Mouse (Mus musculus) left cerebral cortex, adult 11 months (tissue): ENCODE measurements at regions not wholly inside any gene's neighbourhood (a gene's known extent, or its start where the extent isn't known, plus 50 kb on each side); places are given as distances from the start of the nearest gene placed in this dataset.
A peak's percentile ranks its signal among the peaks of the same experiment; 100 is the strongest.
"Not testable (repeated sequence)": the region's sequence is repeated elsewhere in the genome, so short reads cannot be mapped to it uniquely, and the experiment has no call there.

ENCODE experiments used
- DNase-seq: peaks from one replicate; pipeline ENCODE4 v3.0.0; 2022; ENCODE audit warnings: low spot score

DNA sequence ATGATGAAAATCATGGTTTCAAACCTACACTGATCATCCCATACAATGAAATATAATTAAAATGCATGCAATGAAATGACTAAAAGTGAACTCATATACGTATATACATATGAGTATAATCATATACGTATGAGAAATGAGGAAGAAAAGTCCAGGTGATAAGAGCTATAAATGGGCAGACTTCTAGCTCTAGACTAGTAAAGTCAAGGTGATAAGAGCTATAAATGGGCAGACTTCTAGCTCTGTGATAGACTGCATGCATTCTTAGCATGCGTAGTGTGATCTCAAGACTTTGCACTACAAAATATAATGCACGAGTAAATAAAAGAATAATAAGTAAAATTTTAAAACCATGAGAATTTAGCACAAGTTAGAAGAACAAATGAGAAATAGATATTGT is 606.2 kb upstream of the Gpc5 start:
- no peak for DNase-seq

DNA sequence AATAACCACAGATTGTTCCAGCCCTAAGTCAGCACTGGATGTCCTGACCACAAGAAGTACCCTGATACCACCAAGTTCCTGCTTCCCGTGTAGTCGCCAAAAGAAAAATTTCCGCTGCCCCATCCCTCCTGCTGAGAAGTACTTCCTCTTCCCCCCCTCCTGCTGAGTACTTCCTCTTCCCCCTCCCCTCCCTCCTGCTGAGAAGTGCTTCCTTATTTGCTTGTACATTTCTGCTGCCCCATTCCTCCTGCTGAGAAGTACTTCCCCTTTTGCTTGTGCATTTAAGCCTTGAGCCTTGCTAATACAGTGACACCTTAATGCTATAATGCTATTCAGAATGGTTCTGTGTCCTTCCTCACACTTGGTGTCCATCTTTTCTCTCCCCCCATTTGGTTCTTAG is 598.6 kb upstream of the Gpc5 start:
- DNase-seq = not testable (repeated sequence)

DNA sequence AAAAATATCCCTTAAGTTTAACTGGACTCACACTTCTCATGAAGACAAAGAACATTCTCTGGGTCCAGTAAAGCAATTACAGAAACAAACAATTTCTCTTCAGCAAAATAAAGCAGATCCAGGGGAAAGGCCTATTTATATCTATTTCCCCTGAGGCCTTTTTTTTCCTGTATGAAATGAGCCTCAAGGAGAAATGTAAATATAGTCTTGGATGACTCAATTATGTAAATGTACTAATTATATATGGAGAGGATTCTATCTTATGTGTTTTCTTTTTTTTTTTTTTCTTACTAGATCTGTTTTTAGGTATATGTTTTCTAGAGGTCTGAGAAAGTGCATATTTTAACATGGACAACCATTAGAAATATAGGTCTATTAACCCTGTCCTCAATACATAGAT is 587.0 kb upstream of the Gpc5 start:
- no peak for DNase-seq

DNA sequence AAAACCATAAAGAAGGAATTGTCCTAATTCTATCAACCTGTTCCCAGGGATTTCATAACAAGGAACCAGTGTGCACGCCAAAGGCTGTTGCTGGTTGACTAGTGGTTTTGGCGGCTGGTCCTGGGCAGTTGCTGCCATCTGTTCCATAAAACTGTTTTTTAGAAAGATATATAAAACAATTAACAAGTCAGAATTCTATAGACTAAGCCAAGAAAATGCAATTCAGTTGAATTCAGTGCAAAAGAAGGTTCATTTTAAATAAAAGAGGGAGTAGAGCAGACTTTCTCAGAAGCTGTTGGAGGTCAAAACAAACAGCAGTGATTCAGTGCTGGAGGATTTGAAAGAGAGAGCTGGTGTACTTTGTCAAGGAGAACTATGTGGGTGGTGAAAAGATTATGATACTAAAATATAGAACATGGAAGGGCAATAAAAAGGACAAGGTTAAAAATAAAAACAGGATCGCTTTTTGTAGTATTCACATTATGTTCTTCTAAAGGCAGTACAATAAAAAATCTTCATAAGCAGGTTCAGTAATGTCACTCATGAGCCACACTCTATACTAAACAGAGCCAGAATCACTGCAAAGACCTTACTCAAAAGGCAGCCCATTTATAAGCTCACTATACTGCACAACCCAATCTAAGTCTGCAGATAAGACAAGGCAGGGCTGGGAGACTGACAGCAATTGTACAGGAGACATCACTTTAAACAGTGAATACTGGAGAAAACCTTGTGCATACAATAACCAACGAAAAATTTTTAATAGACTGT is 543.9 kb upstream of the Gpc5 start:
- DNase-seq = peak; percentile 48

DNA sequence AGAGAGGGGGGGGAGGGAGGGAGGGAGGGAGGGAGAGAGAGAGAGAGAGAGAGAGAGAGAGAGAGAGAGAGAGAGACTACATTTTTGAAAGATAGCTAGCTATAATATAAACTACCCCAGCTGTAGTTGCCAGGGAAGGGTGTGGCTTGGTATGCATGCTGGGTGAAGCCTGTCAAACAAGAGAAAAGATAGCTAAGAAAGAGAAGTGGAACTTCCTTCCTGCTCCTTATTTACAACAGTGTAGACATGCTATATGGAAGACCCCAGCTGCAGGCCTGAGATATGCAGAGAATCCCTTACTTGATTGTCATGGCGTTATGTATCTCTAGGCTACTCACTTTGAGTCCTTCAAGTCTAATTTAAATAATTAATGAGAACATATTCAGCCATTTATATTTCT is 542.9 kb upstream of the Gpc5 start:
- DNase-seq = no peak

DNA sequence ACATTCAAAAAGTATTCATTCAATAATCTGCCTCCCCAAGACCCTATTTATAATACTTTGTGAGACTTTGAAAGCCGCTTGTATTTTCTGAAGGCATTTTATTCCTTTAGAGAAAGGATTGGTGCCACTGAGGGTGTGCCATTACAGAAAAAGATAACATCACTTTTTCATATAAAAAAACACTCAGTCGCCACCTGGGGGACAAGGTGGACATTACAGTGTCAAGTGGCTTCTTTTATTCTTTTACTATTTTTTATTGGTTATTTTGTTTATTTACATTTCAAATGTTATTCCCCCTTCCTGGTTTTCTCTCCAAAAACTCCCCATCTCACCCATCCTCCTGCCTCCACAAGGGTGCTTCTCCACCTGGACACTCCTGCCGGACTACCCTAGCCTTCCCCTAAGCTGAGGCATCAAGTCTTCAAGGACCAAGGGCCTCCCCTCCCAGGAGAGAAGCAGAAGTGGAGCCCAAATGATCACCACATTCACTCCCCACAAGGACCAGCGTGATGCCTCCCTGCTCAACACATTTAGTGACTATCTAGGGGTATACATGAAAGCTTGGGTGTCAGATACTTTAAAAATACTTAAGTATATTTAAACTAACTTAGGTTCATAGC is 525.5 kb upstream of the Gpc5 start:
- no peak for DNase-seq

DNA sequence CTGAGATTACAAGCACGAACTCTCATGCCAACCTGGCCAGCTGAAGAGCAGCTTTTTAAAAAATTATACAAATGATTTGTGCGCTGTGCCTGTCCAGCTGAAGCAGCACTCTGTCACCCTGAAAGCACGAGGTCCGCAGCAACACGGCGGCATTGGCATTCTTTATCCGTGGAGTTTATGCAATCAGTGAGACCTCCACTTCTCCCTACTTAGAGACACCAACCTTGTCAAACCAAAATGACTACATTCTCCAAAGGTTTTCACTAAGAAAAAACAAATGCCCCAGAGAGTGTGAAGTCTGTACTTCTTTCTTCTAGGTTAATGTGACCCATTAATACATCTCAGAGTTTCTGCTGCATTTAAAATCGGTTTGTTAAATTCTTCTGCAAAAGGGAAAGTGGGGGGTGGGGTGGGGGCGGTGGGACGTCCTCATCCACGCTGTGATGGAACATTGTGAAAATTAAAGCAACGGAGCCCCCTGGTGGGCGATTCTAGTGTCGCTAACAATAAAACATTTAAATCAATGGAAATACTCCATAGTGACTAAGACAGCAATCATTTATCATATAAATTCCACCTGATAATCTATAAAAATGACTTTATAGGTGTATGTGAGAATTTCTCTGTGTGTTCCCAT is 524.2 kb upstream of the Gpc5 start:
- DNase-seq = peak; percentile 37

DNA sequence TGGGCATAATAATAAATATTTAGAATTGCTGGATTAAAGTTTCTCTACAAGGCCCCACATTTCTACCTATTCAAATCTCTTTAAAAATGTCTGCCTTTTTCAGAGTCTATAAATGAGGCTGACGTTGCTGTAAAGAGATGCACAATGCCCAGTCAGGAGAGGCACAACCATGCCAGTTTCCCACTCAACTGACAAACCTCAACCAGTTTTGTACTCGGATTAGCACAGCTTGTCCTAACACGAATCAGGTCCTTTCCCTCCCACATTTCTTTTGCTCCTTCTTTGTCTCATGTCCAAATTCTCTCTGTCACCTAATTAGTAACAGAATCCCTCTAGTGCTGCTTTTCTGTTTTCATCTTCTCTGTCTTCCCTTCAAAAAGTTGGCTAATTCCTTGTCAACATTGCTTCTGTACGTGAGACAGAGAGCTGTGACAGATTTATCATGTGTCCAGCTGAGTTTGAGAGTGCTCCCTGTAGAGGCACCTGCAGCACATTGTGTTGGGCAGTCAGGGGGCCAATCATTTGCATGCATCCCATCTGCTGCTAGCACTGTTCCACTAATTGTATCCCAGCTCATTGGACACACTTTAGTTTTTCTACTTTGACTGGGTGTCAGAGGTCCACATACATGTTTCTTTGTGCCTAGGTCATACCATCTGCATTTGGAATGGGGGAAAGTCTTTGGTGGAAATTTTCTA is 504.5 kb upstream of the Gpc5 start:
- DNase-seq = no peak

DNA sequence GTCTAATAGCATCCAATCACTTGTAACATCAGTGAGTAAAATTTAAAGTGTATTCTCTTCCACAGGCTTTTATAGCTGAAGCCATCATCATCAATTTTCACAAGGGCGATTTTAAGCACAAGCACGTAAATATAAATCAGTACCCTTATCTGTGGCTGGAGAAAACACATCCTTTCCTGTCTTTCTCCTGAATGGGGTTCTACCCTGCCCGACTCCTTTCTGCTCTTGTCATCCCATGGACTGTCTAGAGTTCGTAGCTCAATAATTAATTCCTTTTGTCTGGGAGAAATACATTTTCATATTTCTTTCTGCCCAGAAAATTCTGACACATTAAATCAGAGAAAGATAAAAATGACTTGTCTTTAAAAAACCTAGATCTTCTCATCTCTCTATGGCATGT is 482.7 kb upstream of the Gpc5 start:
- no peak for DNase-seq

DNA sequence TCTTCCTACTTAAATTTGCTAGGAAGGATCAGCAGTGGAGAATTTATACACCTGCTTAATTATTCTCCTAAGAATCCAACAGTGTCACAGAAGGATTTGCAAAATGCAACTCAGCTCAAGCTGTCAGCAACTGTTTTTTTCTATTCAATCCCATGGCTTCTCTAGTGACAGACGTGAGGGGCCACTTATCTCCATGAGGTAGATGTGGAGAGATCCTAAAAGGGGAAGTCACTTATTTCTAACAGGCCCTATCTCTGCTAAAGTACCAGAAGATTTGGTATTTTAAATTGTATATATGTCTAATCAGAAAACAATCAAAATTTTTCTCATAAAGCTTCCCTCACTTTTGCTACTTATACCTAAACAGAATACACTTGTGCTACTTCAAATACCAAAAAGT is 479.6 kb upstream of the Gpc5 start:
- DNase-seq = no peak

DNA sequence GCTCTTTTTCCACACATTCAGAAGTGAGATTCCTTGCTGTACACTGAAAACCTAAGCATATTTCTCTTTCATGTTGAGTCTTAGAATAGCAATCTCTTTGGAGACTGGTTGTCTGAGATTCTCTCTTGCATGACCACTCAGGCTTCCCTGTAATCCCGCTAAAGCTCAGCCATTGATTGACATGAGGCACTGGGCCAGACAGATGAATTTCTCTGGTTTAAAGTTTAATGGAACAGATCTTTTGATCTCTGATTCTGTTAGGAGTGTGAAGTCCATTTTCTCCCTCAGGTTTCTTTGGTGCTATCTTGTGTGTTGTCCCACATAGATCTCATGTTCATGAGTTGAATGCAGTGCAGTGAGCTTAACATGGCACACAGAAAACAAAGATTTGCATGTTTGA is 435.4 kb upstream of the Gpc5 start:
- DNase-seq = no peak

DNA sequence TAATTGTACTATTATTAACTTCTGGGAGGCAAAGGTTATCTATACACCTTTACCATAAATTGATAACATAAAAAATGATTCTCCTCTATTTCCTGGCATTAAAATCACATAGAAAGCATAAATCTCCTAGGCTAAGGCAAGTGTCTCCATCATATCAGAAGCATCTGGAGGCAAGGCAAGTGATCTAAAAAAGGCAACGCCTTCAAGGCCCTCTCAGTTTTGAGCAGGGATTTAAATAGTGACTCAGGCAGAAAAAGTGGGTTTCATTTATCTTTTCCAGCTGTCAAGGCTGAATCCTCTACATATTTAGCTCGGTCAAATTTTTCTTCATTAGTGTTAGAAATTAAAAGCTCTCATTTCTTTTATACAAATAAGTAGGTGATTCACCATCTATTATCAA is 430.0 kb upstream of the Gpc5 start:
- DNase-seq = no peak

DNA sequence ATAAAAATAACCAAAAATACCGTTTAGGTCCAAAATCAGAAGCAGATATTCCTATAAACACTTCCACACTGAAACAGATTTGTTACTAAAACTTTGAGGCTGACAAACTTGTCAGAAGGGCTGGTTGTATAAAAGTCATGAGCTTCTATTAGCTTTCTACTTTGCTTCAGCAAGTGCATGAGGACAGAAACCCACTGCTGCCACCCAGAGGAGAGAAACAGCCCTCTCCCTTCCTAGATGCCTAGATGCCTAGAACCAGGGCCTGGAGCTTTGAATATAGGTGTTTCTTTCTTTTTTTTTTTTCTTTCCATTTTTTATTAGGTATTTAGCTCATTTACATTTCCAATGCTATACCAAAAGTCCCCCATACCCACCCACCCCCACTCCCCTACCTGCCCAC is 406.9 kb upstream of the Gpc5 start:
- DNase-seq = peak; percentile 21

DNA sequence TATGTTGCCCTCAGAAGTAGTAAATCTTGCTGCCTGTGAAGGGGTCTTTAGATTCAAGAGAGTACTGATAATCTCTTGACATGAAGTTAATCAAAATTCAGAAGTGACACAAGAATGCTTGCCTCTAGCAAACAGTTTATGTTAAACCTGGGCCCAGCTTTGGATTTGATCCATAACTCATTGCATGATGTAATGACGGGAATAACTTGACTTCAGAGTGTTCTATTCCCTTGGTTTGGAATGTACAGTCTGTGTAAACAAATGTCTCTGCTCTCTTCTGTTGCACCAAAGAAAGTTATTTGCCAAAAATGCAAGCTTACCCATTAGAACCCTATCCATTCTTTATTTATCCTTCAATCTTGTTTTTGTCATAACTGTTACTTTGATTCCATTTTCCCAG is 397.1 kb upstream of the Gpc5 start:
- no peak for DNase-seq

DNA sequence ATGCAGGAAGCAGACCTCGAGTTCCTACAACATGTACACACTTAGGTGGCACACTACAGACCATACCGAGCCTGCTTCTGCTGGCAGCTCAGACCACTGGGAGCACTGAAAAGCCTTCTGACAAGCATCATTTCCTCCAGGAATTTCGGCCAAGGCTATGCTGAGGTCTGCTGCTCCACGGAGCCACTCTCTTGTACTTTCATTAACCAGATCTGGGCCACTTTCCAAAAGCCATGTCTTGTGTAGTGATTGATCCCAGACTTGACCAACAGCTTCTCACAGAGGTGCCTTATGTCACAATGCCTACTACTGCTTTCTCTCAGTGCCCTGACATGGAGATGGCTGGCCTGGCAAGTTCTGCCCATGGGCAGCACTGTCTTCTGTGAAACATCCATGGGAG is 394.5 kb upstream of the Gpc5 start:
- DNase-seq = no peak

DNA sequence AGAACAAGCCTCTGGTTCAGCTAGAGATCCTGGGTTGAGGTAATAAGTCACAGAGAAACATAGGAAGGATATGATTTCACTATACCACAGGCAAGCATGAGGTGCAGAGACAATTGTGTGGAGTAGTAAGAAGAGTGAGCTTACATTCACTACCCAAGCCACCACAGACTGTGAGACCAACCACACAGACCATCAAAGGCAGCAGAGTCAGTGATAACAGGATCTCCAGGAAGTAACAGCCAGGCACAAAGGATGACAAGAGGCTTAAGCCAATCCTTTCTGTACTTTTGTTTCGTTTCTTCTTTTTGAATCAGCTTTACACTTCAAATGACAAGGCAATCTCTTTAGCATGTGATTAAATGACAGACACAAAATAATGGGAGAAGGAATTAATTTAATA is 368.9 kb upstream of the Gpc5 start:
- no peak for DNase-seq

DNA sequence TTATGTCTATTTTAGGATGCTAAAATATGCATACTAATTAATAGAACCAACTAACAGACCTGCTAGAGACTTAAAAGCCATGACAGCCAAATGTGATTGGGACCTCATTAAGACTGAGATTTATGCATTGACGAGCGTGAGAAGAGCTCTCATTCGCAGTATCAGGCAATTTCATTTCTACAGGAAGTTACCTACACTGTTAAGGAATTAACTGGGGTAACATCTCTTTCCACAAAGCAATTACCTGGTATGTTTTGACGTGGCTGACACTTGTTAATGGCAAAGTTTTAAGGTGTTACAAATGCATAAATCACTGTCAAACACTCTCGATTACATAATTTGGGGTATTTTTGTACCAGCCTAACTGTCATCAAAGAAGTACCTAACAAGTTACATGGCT is 324.7 kb upstream of the Gpc5 start:
- peak; percentile 22 for DNase-seq

DNA sequence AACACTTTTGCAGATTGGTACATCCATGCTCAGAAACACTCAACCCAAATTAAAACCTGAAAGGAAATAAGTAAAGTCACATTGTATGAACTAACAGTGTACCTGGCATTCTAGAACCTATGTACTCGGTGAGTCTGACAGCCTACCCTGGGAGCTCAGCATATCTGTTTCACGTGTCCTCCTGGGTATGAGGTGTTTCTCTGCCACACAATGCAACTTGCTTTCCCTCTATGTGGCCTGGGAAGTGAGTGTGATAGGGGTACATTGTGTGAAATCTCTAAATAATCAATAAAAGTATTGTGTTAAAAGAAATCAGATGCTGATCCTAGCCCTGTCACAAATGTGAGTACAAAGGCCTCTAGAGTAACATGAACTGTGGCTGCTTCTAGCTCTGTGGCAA is 315.3 kb upstream of the Gpc5 start:
- DNase-seq = no peak

DNA sequence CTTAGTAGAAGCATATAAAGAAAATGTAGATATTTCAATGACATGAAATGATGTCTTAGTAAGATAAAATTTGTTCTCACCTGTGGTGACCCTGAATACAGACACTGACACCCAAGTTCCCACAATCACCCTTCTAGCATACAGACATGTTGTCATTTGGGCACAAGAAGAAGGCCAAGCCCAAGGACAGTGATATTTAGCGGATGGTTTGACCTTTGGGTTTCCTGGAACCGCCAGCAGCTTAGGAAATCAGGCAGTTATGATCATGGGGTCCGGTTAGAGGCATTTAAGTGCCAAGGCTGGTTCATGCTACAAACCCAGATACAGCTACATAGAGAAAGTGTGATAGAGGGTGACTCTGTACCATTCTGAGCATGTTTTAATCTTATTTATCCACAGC is 310.2 kb upstream of the Gpc5 start:
- no peak for DNase-seq

DNA sequence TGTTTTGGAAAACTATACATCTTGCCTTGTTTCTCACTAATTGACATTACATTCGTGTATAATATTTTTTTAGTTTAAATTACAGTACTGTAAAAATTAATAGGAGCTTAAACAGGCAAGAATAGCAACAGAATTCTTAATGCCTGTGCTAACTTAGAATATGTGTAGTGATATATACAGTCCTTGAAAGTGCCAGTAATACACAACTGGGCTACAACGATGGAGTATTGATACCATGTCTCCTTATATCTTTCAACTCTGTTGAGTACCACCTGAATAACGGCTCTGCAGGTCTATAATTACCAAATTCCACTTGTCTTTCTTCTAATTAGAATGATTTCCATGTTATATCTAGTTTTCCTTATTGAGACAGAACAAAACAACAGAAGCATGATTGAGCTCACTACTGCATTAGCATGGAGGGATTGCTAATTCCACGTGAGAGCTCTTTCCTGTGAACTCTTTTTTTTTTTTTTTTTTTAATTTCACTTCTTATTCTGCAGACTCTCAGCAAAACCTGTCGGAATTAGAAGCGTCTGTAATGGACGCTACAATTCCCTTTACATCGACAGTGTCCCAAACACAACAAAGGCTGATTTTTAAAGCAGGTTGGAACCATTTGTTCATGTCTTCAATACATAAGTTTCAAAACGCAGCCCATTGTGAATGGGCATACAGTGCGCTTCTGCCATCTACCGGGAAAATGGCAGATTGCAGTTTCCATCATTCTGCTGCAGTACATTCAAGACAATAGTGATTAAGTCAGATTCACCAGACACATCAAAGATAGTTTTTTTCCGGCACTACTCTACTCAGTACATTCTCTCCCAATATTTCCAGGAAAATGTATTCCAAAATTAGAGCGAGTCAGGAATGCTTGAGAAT is 300.8 kb upstream of the Gpc5 start:
- peak; percentile 80 for DNase-seq

DNA sequence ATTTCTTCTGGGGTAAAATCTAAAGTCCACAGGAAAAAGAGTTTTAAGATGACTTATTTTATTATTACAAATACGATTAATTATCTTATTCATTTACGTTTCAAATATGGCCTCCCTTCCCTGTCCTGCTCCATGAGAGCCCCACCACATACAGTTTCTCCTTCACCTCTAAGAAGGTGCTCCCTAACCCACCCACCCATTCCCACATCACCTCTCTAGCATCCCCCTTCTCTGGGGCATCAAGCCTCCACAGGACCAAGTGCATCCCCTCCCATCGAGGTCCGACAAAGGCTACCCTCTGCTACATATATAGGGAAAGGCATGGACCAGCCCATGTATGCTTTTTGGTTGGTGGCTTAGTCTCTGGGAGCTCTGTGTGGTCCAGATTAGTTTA is 300.2 kb upstream of the Gpc5 start:
- no peak for DNase-seq

DNA sequence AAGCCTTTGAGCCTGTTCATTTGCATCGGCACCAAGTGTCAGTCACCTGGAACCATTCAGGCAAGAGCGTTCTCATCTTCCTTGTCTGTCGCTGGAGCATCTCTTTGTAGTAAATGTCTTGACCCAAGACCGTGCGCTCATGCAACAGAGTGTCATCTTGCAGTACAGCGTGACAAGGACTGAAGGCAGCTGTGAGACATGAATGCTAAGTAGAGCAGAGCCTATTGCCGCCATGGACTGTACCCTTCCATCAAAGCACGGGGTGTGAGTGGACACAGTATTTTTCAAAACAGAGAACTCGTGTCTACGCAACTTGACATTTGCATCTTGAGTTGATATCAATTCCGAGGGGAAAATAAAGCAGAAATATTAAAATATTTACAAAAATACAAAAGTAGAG is 287.4 kb upstream of the Gpc5 start:
- DNase-seq = no peak
